Mouse (Mus musculus) kidney, adult 8-10 months (tissue): ENCODE data around the gene Rab22a.
A peak's percentile ranks its signal among the peaks of the same experiment; 100 is the strongest.
"Not testable (repeated sequence)": the region's sequence is repeated elsewhere in the genome, so short reads cannot be mapped to it uniquely, and the experiment has no call there.

Experiments used
- DNase-seq, 2 experiments: peaks; one replicate each; pipeline ENCODE4 v3.0.0; 2022

Rab22a gene

DNA sequence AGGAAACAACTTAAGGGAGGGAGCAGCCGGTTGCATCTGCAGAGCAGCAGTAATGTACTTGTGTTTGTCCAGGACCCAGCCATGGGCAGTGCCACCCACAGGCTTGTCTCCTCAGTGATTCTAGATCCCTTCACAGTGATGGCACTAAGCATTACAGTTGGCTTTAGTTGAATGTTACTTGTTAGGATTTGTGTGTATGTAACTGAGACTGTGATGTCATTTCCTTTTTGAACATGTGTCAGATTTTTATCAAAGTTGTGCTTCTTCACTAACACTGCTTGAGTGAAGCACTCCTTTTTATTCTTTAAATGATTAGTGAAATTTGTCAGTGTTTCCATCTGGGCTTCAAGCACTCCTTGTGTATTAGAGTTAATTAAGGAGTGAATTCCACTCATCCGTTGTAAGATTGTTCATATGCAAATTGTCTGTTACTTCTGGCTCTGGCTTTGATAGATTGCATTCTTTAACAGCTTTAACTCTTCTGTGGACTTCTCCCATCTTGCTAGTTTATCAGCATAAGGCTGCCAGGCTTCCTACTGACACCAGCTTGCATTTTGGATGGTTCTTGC lies 12.9 kb downstream of the Rab22a start:
- no peak for DNase-seq

DNA sequence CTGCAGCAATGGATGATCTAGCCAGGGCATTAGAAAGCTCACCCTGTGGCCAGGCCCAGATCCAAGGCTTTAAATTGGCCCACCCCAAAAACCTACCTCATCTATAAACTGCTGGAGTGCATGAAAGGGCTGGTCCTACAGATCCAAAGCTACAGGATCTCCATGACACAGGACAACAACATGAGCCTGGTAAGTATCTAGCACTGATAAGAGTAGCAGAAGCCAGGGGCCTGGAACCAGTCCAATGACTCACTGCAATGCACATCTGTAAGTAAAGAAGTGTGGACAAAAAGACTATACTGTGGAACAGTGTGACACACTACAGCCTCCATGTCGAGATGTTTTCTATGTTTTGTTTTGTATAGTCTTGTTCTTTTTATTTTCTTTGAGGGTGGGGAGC lies 13.9 kb downstream of the Rab22a start:
- no peak for DNase-seq

DNA sequence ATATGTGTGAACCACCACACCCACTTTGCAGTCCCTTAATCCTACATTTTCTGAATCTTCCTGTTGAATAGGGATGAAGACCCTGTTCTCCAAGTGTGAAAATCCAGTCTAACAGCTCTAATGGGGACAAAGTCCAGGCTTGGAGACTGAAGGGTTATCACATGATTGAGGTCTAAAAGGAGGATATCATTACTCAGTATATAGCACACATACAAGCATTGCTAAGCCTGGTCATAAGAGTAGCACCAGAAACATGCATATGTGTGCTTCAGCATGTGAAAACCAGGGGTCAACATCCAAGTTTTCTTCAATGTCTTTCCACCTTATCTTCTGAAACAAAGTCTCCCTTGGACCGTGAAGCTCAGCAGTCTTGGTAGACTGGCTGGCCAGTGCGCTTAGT lies 19.0 kb downstream of the Rab22a start:
- no peak for DNase-seq

DNA sequence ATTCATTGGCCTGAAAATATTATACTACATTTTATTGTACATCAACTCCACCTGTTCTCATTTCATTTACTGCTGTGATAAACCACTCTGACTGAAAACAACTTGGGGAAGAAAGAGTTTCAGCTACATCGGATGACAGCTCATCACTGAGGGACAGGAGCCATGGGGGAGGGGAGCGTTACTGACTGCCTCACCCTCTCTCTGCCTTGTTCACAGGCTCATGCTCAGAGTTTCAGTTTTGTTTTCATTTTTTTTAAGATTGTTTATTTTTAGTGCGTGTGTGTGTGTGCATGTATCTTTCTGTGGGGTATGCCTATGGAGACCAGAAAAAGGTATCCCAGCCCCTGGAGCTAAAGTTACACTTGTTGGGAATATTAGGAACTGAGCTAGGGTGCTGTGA lies 19.7 kb downstream of the Rab22a start:
- no peak for DNase-seq

DNA sequence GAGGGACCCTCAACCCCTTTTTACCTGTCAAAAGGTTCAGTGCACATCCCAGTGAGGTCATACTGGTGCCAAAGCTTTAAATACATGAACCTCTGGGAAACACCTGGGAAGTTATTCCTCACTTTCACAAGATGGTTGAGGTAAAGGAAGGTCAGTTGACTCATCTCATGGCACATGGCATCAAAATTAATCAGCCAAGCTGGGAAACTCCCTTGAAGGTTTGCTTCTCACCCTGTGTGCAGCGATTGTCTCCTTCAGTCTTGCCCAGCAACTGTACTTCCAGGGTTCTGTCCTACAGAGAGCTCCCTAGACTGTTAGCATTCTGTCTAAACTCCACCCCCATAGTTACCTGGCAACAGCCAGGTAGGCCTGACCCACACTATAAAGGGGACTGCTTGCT lies 20.6 kb downstream of the Rab22a start:
- no peak for DNase-seq

DNA sequence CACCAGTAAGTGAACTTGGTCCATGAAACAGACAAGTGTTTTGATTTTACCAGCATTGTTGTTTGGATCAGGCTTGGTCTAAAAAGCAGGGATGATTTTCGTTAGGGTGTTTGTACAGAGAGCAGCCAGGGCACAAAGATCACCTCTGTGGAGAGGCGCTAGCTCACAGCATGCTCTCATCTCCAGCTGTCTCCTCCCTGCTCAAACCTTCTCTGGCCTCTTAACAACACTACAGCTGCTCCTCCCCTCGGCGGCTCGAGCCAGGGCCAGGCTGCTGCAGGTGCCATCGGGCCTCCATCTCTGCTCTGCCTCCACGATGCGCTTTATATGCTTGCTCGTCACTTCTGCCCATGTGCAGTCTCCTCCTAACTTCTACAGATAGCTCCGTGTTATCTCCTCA lies 23.2 kb downstream of the Rab22a start:
- DNase-seq: no peak

DNA sequence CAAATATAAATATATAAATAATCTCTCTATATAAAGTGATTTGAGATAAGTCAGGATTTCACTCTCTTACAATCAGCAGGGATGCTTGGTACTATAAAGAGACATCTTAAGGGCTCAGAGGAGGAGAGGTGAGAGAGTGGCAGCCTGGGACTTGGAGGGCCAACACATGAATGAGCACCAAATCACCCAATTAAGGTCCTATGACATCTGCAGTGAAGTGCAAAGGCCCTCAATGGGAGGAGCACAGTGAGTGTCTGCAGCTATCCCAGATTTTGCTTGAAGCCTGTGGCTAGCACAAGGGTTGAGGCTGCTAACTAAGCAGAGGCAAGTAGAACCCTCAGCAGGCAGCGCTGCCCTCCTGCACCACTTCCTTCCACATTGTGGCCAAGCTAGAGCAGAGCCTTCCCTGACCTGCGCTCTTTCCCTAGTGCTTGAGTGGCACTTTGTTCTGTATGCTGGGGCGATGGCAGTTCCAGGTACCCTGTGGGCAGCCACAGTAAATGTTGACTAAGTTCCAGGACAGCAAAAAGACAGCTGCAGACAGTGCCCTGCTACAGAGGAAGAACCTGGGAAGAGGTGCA lies 26.3 kb downstream of the Rab22a start:
- DNase-seq: no peak

DNA sequence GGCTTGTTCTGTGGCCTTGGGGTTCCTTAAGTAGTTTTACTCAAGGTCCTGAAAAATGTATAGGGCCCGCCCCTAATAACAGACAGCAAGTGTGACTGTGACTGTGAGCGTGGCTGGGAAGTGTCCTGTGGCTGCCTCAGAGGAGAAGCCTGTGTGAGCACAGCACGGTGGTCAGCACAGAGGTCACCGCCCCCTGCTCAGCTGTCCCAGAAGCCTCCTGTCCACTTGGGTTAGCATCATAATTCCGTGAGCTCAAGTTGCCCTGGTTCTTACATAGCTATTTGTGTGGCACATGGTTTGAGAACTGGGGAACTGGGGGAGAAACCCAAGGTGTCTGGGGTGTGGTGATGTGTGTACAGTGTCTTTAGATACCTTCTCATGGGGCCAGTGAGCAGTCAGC lies 27.8 kb downstream of the Rab22a start:
- no peak for DNase-seq

DNA sequence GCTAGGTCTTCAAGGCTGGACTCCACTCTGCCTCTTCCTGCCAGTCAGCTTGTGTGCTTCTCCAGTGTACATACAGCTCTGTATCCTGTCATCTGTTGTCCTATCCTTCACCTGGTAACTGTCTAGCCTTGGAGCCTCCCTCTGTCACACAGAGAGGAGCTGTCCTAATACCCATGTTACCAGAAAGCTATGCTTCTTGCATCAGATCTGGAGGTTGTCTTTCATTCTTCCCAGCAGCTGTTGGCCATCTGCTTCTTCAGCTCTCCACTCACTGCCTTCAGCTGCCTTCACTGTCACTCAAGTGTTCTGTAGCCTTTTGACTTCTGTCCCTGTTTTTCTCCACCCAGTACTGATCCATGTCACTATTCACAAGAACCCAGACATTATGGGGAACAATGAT lies 30.3 kb downstream of the Rab22a start:
- no peak for DNase-seq

DNA sequence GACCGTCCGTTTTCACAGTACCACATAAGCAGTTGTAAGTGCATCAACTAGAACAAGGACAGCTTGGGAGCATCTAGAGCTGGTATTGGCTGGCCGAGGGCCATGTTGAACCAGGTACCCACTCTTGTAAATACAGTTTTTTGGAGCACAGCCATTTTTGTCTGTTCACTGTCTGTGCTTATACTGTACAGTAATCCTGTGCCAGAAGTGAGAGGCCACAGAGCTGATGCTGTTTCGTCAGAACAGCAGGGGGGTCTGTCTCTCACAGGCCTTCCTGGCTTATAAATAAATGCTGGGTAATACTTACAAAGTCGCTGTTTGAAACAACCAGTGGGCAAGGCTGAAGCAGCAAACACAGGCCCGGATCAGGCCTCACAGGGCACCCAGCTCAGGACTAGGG lies 32.2 kb downstream of the Rab22a start:
- DNase-seq: no peak

DNA sequence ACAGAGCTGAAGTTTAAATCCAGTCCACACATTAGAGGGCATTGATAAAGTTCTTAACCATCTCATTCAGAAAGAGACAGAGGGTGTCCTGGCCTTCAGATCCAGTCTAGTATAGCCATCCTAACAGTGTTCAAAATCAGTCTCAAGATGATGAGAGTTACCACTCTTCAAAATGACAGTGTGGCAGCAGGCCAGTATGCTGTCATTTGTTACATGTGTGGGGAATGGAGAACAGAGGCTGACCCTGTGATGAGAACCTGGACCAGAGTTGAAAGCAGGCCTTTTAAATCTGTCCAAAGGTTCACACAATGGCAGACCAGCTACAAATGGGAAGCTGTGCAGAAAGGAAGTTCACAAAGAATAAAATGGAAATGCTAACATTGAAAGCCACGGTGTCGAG lies 33.1 kb downstream of the Rab22a start:
- no peak for DNase-seq

DNA sequence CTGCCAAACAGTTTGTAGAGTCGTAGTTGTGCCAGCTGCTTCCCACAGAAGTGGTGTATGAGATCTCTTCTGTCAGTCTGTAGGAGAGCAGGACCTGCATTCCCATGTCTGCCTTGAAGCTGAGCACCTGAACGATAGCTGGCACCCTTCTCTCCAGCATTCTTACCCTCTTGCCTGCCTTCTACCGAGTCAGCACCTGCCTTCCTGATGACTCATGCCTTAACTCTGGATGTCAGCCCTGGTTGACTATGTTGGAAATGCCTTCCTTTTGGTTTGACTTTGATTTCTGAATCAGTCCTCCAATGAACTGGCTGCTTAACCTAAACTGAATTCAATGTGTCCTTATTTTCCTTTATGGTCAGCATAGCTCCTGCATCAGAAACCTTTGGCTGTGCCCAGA lies 39.3 kb downstream of the Rab22a start:
- DNase-seq: no peak

DNA sequence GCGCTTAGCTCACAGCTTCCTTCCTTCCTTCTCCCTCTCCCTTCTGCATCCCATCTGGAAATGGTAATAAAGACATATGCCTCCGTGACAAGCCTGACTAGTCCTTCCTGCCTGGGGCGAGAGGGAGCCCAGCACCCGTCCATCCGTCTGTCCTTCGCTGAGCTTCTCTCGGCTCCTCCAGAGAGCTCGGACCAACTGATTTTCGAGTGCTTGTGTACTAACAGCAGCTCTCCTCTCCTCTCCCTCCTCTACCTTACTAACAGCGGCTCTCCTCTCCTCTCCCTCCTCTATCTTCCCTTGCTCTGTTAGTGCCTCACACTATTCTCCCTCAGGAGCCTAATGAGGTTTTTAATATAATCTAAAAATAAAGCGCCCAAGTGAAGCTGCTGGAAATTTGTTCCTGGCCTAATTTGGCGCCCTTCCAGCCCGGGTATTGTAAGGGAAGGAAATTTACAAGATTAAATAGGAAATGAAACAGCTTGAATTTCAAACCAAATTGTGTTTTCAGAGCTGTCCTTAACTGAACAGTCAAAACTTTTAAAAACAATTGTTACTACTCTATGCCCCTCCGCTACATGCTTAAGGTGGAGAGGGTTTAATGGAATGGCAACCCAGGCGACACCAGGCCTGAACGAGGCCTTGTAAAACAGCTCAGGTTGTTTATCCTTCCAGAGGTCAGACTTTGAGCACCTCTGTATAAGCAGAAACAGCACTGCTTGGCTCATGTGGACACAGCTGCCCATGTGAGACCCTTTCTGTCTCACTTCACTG lies 42.7 kb downstream of the Rab22a start:
- DNase-seq: peak in 1 of 2 experiments; percentile 22

DNA sequence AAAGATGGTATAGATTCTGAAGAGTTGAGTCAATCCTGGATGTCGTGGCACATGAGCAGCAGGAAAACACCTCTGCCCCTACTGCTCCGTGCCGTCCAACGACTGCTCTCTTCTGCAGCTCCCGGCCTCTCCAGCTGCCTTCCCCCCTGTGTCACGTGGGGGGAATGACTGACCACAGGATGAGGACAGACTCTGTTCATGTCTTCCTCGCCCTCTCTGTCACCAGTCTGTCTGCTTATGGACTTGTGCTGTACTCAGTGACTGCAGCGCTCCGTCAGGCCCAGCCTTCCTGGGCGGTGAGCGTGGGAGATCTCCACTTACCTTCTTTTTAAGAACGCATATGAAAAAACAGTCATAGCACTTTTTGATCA lies 43.3 kb downstream of the Rab22a start:
- DNase-seq: no peak

DNA sequence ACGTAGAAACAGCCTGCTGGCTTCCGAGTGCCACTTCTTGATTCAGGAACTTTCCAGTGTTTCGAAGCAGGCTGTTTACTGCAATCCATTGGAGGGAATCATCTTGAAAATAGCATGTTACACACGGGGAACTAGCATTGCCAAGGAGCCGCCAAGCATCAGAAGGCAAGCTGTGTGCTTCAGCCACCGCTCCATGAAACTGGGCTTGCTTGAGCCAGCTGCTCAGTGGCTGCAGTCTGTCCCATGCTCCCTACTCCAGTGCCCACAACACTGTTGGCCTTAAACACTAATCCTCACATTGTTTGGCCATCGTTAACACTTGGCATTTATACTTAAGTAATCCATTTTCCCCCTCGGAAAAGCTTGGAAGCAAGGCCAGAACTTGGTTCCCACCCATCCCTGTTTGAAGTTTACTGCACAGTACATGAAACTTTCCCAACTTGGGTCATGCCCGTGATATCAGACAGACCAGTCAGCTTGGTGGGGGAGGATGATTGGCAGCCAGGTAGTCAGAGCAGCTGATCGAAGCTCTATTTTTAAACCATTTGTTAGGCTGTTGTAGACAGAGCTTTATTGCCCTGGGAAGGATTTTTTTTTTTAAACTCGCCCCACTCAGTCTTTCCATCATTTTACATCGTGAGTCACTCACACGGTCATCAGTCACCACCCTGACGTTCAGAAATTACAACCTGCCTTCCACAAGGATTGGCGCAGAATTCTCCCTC lies 46.4 kb downstream of the Rab22a start:
- DNase-seq: no peak

DNA sequence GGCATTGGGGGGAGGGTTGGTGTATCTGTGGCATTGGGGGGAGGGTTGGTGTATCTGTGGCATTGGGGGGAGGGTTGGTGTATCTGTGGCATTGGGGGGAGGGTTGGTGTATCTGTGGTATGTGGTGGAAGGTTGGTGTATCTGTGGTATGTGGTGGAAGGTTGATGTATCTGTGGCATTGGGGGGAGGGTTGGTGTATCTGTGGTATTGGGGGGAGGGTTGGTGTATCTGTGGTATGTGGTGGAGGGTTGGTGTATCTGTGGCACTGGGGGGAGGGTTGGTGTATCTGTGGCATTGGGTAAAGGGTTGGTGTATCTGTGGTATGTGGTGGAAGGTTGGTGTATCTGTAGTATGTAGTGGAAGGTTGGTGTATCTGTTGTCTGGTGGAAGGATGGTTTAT lies 48.1 kb downstream of the Rab22a start:
- not testable (repeated sequence) for DNase-seq

DNA sequence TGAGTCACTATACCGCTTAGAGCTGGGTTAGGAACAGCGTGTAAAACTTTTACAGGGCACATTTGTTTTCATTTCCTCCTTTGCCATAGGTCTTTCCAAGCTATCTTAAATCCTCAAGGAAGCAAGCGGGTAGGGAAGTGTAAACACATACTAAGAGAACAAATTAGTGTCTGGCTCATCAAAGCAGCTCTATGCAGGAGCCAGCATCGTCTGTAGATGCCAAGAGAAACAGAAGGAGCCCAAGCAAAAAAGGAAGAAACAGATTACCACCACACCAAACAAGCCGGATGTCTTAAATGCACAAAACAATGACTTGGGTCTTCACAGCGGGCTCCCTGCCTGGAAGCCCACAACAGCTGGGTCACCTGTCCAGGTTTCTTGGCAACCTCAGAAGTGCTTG lies 50.6 kb downstream of the Rab22a start:
- DNase-seq: no peak

DNA sequence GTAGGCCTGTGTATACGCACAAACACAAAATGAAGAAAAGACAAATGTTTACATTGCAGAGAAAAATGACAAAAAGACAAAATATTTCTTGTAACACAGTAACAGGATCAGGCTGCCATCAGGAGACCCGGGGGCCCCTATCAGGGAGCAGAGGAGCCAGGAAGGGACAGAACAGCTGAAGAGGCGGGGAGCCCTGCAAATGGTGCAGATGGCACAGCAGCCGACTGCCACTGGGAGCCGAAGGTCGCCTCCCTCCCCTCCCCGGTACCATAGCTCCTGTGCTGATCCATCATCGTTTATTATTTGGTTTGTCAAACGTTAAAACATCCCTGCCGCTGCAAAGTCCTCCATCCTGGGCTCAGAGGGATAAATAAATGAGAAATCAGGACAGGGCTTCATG lies 53.1 kb downstream of the Rab22a start:
- no peak for DNase-seq

DNA sequence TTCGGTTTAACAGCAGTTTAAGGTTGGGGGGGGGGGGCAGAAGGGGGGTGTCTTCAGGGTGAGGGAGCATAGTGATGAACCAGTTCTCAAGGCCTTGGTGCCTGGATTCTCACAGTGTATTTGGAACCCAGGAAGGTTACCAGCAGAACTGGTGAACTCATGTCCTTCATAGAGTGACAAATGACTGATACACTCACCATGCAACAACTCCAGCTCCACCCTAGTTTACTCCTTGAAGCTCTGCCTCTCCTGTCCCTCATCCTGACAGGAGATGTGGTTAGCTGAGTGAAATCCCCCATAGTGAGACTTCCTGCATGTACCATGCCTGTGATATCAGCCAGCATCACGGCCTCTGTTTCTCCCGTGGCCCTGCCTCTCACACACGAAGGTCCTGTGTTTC lies 53.7 kb downstream of the Rab22a start:
- no peak for DNase-seq

DNA sequence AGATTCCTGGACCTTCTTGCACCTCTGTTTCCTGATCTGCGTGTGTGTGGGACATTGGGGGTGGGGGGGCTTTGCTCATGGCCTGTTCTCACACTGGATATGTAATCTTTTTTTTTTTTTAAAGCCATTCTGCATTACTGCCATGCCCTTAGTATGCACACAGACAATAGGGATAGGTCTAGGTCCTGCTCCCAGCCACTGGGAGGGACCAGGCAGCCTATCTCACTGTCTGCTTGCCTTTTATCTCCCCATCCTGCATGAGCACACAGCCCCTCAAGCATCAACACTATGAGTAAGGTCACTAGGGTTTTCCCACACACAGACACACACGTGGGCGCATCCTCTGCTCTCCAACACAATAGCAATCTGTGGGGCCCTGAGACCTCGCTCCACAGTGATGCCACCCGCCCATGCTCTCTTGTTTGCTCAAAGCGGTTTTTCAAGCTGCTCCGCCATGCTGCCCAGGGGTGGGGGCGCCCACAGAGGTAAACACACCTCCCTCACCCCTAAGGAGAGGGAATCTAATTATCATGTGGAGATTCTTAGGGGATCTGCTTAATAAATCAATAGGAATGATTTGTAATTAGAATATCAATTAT lies 55.2 kb downstream of the Rab22a start:
- no peak for DNase-seq

DNA sequence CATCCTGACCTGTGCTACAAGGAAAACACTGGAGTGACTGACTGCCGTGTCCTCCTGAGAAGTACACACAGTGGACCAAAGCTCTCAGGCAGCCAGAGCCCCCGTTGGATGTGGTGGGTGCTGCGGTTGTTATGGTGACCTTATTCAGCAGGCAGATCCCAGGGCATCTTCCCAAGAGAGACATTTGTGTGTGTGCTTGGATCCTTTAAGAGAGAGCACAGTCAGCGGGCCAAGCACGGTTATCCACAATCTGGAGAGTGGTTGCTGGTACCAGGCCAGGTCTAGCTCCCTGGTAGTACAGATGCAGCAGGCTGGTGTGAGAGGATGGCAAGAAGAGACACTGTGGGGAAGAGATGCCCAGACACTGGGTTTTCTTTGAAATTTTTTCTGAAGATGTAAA lies 57.4 kb downstream of the Rab22a start:
- no peak for DNase-seq

DNA sequence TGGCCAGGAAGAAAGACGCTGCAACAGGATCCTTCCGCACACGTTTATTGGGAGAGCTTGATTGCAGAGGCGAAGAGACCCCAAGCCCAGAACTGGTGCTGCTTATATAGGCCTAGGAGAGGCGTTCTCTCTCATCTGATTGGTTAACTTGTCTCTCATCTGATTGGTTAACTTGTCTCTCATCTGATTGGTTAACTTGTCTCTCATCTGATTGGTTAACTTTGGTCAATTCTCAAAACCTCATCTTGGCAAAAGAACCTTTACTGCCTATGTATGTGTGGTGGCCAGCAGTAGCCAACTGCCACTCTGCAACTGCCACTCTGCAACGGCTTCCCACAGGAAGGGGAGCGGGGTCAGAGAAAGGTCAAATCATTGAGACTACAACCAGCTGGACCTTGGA lies 59.6 kb downstream of the Rab22a start, which contains the start of gene 1700010B08Rik:
Gene 1700010B08Rik (plus strand): TSS at position 301 of the 400 bp plus-strand sequence.
- DNase-seq: not testable (repeated sequence)

DNA sequence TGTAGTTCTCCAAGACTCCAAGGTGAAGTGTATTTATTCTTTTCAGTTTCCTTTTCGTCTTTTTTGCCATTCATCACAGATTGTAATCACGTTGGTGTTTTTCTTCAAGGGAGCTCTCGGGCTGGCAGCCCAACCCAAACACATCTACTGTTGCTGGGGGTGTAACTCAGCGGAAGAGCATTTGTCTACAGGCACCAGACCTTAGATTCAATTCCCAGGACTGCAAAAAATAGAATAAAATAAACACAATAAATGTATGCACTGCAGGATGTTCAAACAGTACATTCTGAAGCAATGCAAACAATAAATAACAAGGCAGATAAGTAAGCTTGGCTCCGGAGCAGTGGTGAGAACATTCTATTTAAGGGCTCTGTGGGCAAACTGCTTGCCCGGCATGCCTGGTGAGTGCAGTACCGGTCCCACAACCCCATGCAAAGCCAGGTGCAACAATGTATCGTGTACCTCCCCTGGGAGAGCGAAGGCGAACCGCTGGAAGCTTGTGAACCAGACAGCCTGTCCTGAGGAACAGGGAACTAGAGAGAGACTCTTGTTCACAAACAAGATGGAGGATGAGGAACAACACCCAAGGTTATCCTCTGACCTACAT lies 62.8 kb downstream of the Rab22a start:
- DNase-seq: no peak
